In the genomic region with DNA sequence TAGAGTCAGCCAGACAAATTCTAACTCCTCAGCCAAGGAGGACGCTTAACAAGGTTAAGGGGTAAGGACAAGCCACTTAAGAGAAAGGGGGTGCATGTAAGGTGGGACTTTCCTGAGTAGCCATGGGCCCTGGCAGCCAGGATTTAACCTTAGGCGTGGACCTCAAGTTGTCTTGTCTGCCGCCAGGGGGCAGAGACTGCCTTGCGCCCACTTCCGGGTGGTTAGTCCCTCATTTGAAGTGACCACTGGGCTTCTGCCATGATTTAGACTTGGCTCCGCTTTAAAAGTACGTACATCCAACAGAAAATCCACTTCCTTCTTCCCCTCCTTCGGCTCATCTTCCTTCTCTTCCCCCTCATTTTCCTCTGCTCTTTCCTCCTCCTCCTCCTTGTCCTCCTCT, we compare ENCODE assay signal across 11 mouse cellular contexts. TPM values are rescaled to one million over a fixed set of nuclear protein-coding genes. Genes with fewer than 3 reads are reported as not detected.
DNase-seq lines count a peak whose midpoint lies in the region; TF ChIP-seq lines count a peak whose summit lies in the region.
"Had no signal": no experiment of that assay in that cellular context is flagged by ENCODE, and none has a peak within 500 bp of the region (broad histone marks: within the 10 kb centered on the region; RNA-seq: fewer than 3 reads in every experiment).

No protein-coding gene starts in this region.

- peak; percentile 21 for TF ChIP-seq CTCF in C2C12 (IDR thresholded peaks at IDR 0.05; ENCODE audit: control insufficient read depth, insufficient read depth, insufficient read length)

- H3K36me3 ChIP-seq in C2C12 (ENCODE audit: control insufficient read depth, insufficient read depth) = no peaks in the 10 kb centered on the region
- H3K36me3 ChIP-seq: heart, embryonic 12.5 days; lung, embryonic 15.5 days; neural tube, embryonic 12.5 days had no signal

- H3K4me3 ChIP-seq in C2C12 (ENCODE audit: insufficient read depth, poor library complexity, severe bottlenecking) = no peak overlapping the region
- H3K4me3 ChIP-seq: heart, embryonic 12.5 days; lung, embryonic 15.5 days; neural tube, embryonic 12.5 days had no signal

- H3ac ChIP-seq in C2C12 (ENCODE audit: control insufficient read depth, insufficient read length, low read depth) = no peak overlapping the region

- DNase-seq in cerebellum, postnatal 10 days = peak; percentile 67 to 68
- no peak for DNase-seq in cerebellum, adult 8-10 months
- peak; percentile 42 for DNase-seq in left cerebral cortex, postnatal 4 days
- DNase-seq in left cerebral cortex, postnatal 14 days (ENCODE audit: low spot score in 2 of 2) = no peak
- DNase-seq in kidney, postnatal 25 days = peak; percentile 12 to 36
- DNase-seq in gastrocnemius, postnatal 14 days = no peak
- DNase-seq in right cerebral cortex, postnatal 14 days = no peak

- intact Hi-C loops in left cerebral cortex, postnatal 4 days (cut with DNase I) = no loop called here
- intact Hi-C loops in left cerebral cortex, postnatal 14 days (cut with DNase I) = loop anchor here (10.0 kb wide), 1 partner anchor 169 kb away; no protein-coding TSS in a partner anchor
- intact Hi-C loops in gastrocnemius, postnatal 14 days (cut with DNase I; ENCODE audit: low total_unique reads) = no loop called here

- no peaks in the 10 kb centered on the region for H3K79me3 ChIP-seq in C2C12 (ENCODE audit: low read depth)

- no peaks in the 10 kb centered on the region for H3K27me3 ChIP-seq in C2C12 (ENCODE audit: control insufficient read depth, insufficient read depth, insufficient read length)
- H3K27me3 ChIP-seq: heart, embryonic 12.5 days; lung, embryonic 15.5 days; neural tube, embryonic 12.5 days had no signal

- H3K79me2 ChIP-seq in C2C12 (ENCODE audit: control insufficient read depth, insufficient read depth) = no peaks in the 10 kb centered on the region

TF ChIP-seq in C2C12, 6 proteins besides CTCF, POLR2A, EP300 and RAD21:
- TF ChIP-seq MAX (IDR thresholded peaks at IDR 0.05) = no peak
- TF ChIP-seq FOSL1 (IDR thresholded peaks at IDR 0.05; ENCODE audit: insufficient read depth, low read length, poor library complexity, severe bottlenecking) = no peak
- TF ChIP-seq CEBPB (IDR thresholded peaks at IDR 0.05; ENCODE audit: low read depth) = no peak
- TF ChIP-seq USF1 (IDR thresholded peaks at IDR 0.05; ENCODE audit: low read depth) = no peak
- TF ChIP-seq MYOD1 (IDR thresholded peaks at IDR 0.05; ENCODE audit: control insufficient read depth, insufficient read length, low read depth) = no peak
- TF ChIP-seq MYOG (IDR thresholded peaks at IDR 0.05; ENCODE audit: control insufficient read depth, extremely low read depth, insufficient read length) = no peak

RNA-seq across cellular contexts. Expression of gene Arhgdib, which starts 53.8 kb away (rescaled TPM):
- total RNA-seq in left cerebral cortex, postnatal 4 days (2021) = 10 to 100 TPM; 24.4 to 28.9 TPM
- 10 to 100 TPM; 16.6 to 17.0 TPM for total RNA-seq in left cerebral cortex, postnatal 14 days (2021)
- polyA plus RNA-seq in C2C12 (2012; fragmentation: generic; extraction: Trizol) = 101 TPM
- total RNA-seq in gastrocnemius, postnatal 14 days (2021) = 10 to 100 TPM; 15.2 to 15.3 TPM

Comparison
In these comparisons a context has a peak if more than half of its experiments do, and no peak if none do; other contexts are left out.
1. DNase-seq: peak in cerebellum, postnatal 10 days (2 of 2), left cerebral cortex, postnatal 4 days (single experiment) and kidney, postnatal 25 days (2 of 2); none in cerebellum, adult 8-10 months (single experiment), left cerebral cortex, postnatal 14 days (0 of 2), gastrocnemius, postnatal 14 days (single experiment) and right cerebral cortex, postnatal 14 days (single experiment).